Mouse (Mus musculus) intestine, embryonic 16.5 days (tissue): ENCODE measurements around the gene Ror2. TPM values are rescaled to one million over a fixed set of nuclear protein-coding genes. Genes with fewer than 3 reads are reported as not detected.
"Not testable (repeated sequence)": the region's sequence is repeated elsewhere in the genome, so short reads cannot be mapped to it uniquely, and the experiment has no call there.

ENCODE experiments used
- ATAC-seq: fragments of 200-750 bp; cut with Nextera tagmentation; 2 replicates; pipeline ENCODE4 v1.8.0; 2017; ENCODE audit warnings: moderate TSS enrichment, moderate library complexity
- H3K27ac ChIP-seq: fragments of 300-500 bp; sonication (generic); 2 replicates; pipeline ENCODE4 v1.5.1; 2014; ENCODE audit warnings: mild to moderate bottlenecking, low read length
- H3K27me3 ChIP-seq: fragments of 300-500 bp; sonication (generic); replicated peaks from 2 replicates; pipeline ENCODE4 v1.6.1; 2014; ENCODE audit warnings: low read length, control low read depth, mixed read lengths; ENCODE audit not compliant: control insufficient read depth, insufficient read depth
- H3K36me3 ChIP-seq: fragments of 300-500 bp; sonication (generic); 2 replicates; pipeline ENCODE4 v1.6.1; 2014; ENCODE audit warnings: low read length, control low read depth; ENCODE audit not compliant: control insufficient read depth, insufficient read depth
- H3K4me1 ChIP-seq: fragments of 300-500 bp; sonication (generic); 2 replicates; pipeline ENCODE4 v1.6.1; 2014; ENCODE audit warnings: low read length, control low read depth, mixed read lengths; ENCODE audit not compliant: control insufficient read depth, insufficient read depth
- H3K4me2 ChIP-seq: fragments of 300-500 bp; sonication (generic); 2 replicates; pipeline ENCODE4 v1.6.1; 2014; ENCODE audit warnings: low read depth, low read length, control low read depth
- H3K4me3 ChIP-seq: fragments of 300-500 bp; sonication (generic); 2 replicates; pipeline ENCODE4 v1.5.1; 2014; ENCODE audit warnings: mild to moderate bottlenecking, low read length
- H3K9ac ChIP-seq: fragments of 300-500 bp; sonication (generic); 2 replicates; pipeline ENCODE4 v1.6.1; 2014; ENCODE audit warnings: low read depth, low read length
- H3K9me3 ChIP-seq: fragments of 300-500 bp; sonication (generic); 2 replicates; pipeline ENCODE4 v1.6.1; 2016; ENCODE audit warnings: low read length, control low read depth; ENCODE audit not compliant: control insufficient read depth
- WGBS: fragments of 180-500 bp; shearing (Covaris S2); extraction: QIAGEN DNeasy Blood & Tissue Kit; methylation state at CpG from one replicate; pipeline ENCODE4 v1.1.7; 2014; 5-methylcytosine and 5-hydroxymethylcytosine counted together
- polyA plus RNA-seq: library from polyadenylated mRNA; unstranded; fragments of >200 nt; fragmentation: Nextera tagmentation; extraction: Ambion mirVana; gene quantifications from 2 replicates; pipeline ENCODE4 v1.2.1, GENCODE M21; 2015

Gene Ror2
- polyA plus RNA-seq, result 12.5 and 13.5 TPM in 2 replicates

DNA sequence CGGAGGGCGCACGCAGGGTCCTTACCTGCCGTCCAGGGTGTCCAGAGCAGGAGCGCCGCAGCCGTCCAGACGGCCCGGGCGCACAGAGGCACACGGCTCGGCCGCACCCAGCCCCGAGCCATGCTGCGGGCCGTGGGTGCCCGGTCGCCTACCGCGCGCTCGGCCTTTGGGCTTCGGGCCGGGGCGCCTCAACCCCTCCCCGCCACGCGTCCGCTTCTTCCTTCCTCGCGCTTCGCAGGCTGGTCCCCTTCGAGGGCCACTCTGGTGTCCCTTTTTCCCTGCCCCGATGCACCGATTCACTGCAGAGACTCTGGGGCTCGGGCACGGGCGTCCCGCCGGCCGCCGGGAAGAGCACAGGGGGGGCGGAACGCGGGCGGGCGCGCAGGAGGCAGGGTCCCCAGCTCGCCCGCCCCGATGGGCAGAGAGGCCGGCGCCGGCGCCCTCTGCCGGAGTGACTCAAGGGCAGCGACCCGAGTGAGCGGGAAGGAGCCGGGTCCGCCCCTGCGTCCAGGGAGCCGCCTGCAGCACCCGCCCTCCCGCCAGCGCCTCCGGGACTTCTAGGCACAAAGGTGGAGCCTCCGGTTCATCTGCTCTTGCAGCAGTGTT lies at the start of gene Ror2:
Gene Ror2 (minus strand): TSS at position 369 of the 606 bp plus-strand sequence.
- H3K4me2 ChIP-seq, result peak within 1 kb of the TSS; percentile 74
- peak; percentile 92 for ATAC-seq
- peak within 1 kb of the TSS; percentile 84 for H3K4me3 ChIP-seq
- no peaks in the 10 kb centered on the region for H3K36me3 ChIP-seq
- peak within 1 kb of the TSS; percentile 84 for H3K27ac ChIP-seq
- H3K9ac ChIP-seq, result peak within 1 kb of the TSS; percentile 95
- no peaks in the 10 kb centered on the region for H3K27me3 ChIP-seq
- under 1% methylated on average over 65 of the region's 68 CpGs for WGBS
- peaks cover 27% of the 10 kb centered on the region for H3K4me1 ChIP-seq
- H3K9me3 ChIP-seq, result no peaks in the 10 kb centered on the region

DNA sequence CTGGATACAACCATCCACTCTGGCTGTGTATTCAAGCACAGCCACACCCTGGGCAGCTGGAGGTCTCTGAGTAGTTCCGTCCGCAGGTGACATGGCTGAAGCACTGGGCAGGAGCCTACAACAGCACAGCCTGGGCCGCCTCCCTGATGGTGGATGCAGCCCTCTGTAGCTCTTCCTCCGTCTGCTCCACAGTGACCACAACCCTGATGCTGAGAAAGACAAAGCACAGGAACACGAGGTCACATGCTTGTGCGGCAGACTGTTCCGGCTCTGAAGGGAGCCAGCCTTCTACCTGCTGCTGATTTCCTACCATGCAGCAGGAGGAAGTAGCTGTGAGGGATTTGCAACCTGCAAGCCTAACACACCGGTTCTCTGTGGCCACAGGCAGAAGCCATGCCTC lies 47.8 kb upstream of the Ror2 start:
- H3K27me3 ChIP-seq, result no peaks in the 10 kb centered on the region
- 86% methylated on average over 8 of the region's 8 CpGs for WGBS
- H3K4me1 ChIP-seq, result no peaks in the 10 kb centered on the region

DNA sequence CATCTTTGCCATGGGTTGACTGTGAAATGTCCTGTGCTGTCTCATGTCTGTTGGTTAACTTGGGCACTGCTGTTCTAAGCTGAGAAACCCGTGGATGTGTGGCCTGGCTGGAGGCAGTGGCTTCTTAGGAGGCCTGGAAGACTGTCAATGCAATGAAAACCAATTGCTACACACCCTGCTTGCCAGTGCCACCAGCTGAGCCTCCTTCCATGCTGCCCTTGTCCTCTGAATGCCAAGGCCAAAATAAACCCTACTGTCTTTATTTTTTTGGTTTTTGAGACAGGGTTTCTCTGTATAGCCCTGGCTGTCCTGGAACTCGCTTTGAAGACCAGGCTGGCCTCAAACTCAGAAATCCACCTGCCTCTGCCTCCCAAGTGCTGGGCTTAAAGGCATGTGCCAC lies 44.3 kb upstream of the Ror2 start:
- Histone ChIP-seq H3K36me3 (no peaks in the 10 kb centered on the region; the same call in 1 of the 2 replicates), H3K4me3 (no peak overlapping the region), H3K9me3 (no peaks in the 10 kb centered on the region), H3K9ac (no peak overlapping the region), H3K4me1 (no peaks in the 10 kb centered on the region), H3K27me3 (no peaks in the 10 kb centered on the region), H3K27ac (no peak overlapping the region), H3K4me2 (no peak overlapping the region)
- ATAC-seq, result no peak
- WGBS, result 82% methylated on average over 2 of the region's 2 CpGs

More for the DNA sequence above, 47.8 kb upstream of the Ror2 start:
- no peak overlapping the region for H3K27ac ChIP-seq
- peaks cover 17% of the 10 kb centered on the region for H3K36me3 ChIP-seq
- no peak for ATAC-seq
- H3K4me2 ChIP-seq, result no peak overlapping the region
- H3K9ac ChIP-seq, result no peak overlapping the region
- no peaks in the 10 kb centered on the region for H3K9me3 ChIP-seq
- no peak overlapping the region for H3K4me3 ChIP-seq

DNA sequence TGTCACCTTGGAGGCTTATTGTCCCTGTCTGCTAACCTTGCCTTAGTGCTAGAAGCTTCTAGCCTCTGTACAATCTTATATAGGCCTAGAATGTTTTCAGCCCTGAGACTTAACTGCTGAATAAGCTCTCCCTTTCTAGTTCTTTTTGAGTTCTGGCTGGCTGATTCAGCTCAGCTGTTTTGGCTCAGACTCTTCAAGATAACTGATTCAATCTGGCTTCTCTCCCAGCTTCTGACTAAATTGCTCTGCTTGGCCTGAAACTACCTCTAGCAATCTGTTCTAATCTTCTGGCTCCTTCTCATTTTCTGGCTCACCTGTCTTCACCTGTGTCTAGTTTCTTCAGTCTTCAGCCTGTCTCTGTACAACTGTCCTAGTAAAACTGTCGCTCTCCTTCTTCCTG lies 39.6 kb upstream of the Ror2 start:
- Histone ChIP-seq H3K4me1 (no peaks in the 10 kb centered on the region), H3K4me2 (no peak overlapping the region), H3K9ac (no peak overlapping the region), H3K27me3 (no peaks in the 10 kb centered on the region), H3K36me3 (no peaks in the 10 kb centered on the region), H3K9me3 (no peaks in the 10 kb centered on the region), H3K27ac (no peak overlapping the region), H3K4me3 (no peak overlapping the region)
- ATAC-seq, result no peak
- WGBS, result 93% methylated on average over 1 of the region's 1 CpGs

DNA sequence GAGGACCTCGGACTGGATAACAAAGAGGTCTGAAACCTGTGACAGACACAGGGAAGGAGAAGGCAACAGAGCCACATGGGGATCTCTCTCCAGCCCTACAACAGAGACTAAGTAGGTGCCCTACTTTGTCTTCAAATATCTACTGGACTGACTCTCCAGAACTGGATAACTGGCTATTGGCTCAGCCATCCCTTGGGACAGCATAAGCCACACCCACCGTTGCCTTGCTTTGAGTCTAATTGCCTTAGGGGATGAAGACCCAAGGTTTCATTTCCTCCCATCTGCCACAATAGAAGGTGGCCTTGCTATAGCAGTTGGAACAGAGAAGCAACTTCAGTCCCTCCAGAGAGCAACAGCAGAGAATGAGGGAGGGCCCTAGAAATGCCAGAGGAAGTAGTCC lies 37.7 kb upstream of the Ror2 start:
- 92% methylated on average over 2 of the region's 2 CpGs for WGBS
- Histone ChIP-seq H3K4me3 (no peak overlapping the region), H3K9ac (no peak overlapping the region), H3K36me3 (no peaks in the 10 kb centered on the region), H3K27ac (no peak overlapping the region), H3K4me1 (no peaks in the 10 kb centered on the region), H3K27me3 (no peaks in the 10 kb centered on the region), H3K9me3 (no peaks in the 10 kb centered on the region), H3K4me2 (no peak overlapping the region)
- ATAC-seq, result no peak

DNA sequence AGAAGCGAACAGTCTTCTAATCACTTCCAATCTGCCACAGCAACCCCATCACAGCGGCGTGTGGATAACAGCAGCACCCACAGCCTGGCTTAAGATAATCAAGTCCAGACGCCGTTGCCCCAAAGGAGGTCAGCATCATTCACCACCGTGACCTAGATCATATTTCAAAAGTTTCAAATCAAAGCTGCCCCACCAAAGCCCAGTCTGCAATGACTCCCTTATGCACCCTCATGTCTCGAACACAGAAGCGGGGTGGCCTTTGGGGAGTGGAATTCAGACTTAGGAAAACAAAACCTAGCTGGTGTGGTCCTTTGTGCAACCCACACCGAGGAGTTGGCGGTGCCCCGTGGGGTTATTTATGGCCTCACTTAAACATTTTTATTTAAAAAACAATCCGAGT lies 35.0 kb upstream of the Ror2 start:
- H3K27me3 ChIP-seq, result no peaks in the 10 kb centered on the region
- WGBS, result 53% methylated on average over 12 of the region's 12 CpGs
- ATAC-seq, result no peak
- no peak overlapping the region for H3K4me2 ChIP-seq
- no peak overlapping the region for H3K9ac ChIP-seq
- no peak overlapping the region for H3K27ac ChIP-seq
- no peak overlapping the region for H3K4me3 ChIP-seq
- H3K36me3 ChIP-seq, result no peaks in the 10 kb centered on the region
- no peaks in the 10 kb centered on the region for H3K4me1 ChIP-seq
- H3K9me3 ChIP-seq, result no peaks in the 10 kb centered on the region

DNA sequence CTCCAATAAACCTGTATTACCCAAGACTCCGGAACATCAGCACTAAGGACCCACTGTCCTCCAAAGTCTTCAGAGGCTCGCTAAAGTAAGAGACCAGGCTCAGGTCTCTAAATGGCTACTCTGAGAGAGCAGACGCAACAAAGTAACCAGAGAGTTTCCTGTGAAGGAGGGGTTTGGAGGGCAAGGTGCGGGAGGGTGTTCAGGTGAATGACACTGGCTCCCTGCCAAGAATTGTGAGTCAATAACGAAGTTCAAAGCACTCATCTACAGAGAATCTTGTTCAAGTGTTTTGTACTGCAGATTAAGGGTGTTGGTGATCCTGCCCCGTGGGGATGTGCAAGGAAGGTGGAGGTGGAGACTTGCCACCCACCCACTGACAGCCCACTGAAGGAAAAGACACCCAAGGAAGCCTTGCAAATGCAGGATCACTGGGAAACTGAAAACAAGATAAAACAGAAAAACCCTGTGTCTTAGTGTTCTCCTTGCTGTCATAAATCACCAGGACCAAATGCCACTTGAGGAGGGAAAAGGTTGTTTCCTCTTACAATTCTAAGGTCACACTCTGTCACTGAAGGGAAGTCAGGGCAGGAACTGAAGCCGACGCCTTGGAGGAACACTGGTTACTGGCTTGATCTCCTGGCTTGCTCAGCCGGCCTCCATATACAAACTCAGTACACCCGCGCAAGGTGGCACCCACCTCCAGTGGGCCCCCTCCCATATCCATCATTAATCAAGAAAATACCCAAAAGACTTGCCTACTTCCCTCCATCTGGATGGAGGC lies 30.8 kb upstream of the Ror2 start:
- peak; percentile 89 for ATAC-seq
- H3K27ac ChIP-seq, result peak overlapping the region; percentile 60
- no peak overlapping the region for H3K9ac ChIP-seq
- 43% methylated on average over 11 of the region's 11 CpGs for WGBS
- no peaks in the 10 kb centered on the region for H3K4me1 ChIP-seq
- H3K36me3 ChIP-seq, result no peaks in the 10 kb centered on the region
- no peaks in the 10 kb centered on the region for H3K27me3 ChIP-seq
- no peaks in the 10 kb centered on the region for H3K9me3 ChIP-seq
- H3K4me3 ChIP-seq, result no peak overlapping the region
- H3K4me2 ChIP-seq, result 0 out of 2 replicates have a peak overlapping the region, but pooled peaks have one; percentile 5

DNA sequence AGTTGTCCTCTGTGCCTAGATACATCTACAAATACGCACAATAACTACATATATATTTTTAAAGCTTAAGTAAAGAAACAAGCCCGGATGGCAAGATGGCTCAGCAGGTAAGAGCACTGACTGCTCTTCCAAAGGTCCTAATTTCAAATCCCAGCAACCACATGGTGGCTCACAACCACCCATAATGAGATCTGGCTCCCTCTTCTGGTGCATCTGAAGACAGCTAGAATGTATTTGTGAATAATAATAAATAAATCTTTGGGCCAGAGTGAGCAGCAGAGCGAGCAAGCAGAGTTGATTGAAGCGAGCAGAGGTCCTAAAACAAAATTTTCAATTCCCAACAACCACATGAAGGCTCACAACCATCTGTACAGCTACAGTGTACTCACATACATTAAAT lies 29.8 kb upstream of the Ror2 start:
- not testable (repeated sequence) for H3K9ac ChIP-seq, H3K9me3 ChIP-seq, H3K27me3 ChIP-seq, H3K27ac ChIP-seq, H3K4me2 ChIP-seq, ATAC-seq, H3K4me3 ChIP-seq, H3K4me1 ChIP-seq, H3K36me3 ChIP-seq
- WGBS, result 79% methylated on average over 4 of the region's 4 CpGs

DNA sequence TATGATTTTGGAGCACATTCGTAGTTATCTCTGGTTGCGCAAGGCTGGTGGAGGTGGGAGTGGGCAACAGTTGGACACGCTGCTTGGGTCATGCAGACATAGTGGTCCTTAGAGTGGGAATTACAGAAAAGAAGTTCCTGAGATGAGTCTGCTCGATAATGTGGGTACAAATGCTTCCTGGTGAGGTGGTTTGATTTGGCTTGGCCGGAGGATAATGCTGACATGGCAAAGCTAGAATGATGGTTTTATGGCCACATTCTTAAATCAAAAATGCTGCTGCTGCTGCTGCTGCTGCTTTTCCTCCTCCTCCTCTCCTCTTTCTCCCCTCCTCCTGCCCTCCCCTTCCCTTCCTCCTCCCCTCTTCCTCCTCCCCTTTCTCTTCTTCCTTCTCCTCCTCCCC lies 24.5 kb upstream of the Ror2 start:
- Histone ChIP-seq H3K4me2 (no peak overlapping the region), H3K27me3 (no peaks in the 10 kb centered on the region), H3K4me1 (peaks cover 15% of the 10 kb centered on the region), H3K9me3 (no peaks in the 10 kb centered on the region), H3K4me3 (no peak overlapping the region), H3K27ac (no peak overlapping the region), H3K9ac (no peak overlapping the region), H3K36me3 (no peaks in the 10 kb centered on the region)
- WGBS, result 54% methylated on average over 5 of the region's 5 CpGs
- ATAC-seq, result no peak
